Mouse (Mus musculus) cortical plate, adult 2 months (tissue): Measurements from ENCODE around the gene Slc34a3.
A peak's percentile ranks its signal among the peaks of the same experiment; 100 is the strongest.

Source experiments
- CTCF ChIP-seq: fragments of 200-500 bp; IDR thresholded peaks from 2 replicates; pipeline ENCODE4 v1.5.1; 2011; ENCODE audit warnings: mild to moderate bottlenecking, control low read depth, low read length; ENCODE audit not compliant: insufficient read depth; ENCODE audit errors: extremely low read depth
- POLR2A ChIP-seq: fragments of 200-500 bp; IDR thresholded peaks from 2 replicates; pipeline ENCODE4 v1.6.1; 2011; ENCODE audit warnings: mild to moderate bottlenecking, low read length, control low read depth; ENCODE audit not compliant: insufficient read depth; ENCODE audit errors: extremely low read depth

GRCm38 (mm10) chr2:25262291-25262767 is 28.2 kb upstream of the Slc34a3 start, which contains the start of gene Tprn:
- TF ChIP-seq POLR2A (peak; percentile 77; the same call in 1 of the 2 replicates), CTCF (no peak)
